Mouse (Mus musculus): ENCODE measurements around the gene Rap2b.

Rap2b gene

GRCm38 (mm10) chr3:61376001-61376400 is 14.6 kb downstream of the Rap2b start:
- DNase-seq (ENCODE audit: low read depth in 1 of 2, low spot score in 2 of 2) = no peak

DNA sequence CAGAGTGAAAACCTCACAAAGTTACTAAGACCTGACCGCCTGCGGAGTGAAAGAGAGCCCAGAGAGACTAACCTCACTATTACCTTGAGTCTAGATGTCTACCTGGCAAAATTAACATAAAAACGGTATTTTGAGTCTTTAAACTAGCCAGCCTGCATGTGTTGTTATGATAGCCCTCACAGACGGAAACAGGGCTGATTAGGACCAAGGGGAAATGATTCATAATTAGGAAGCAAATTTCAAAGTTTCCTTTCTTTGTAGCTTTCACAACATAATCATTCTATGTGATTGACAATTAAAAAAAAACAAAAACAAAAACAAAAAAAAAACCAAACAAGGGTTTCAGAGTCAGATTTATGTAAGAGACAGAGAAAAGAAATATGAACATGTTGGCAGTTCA is 24.9 kb downstream of the Rap2b start:
- DNase-seq (ENCODE audit: low read depth in 1 of 2, low spot score in 2 of 2) = no peak

- no peak for DNase-seq (ENCODE audit: low read depth in 1 of 2, low spot score in 2 of 2)
These were observed 30.1 kb downstream of the Rap2b start for GRCm38 (mm10) chr3:61391564-61391963.

- no peak for DNase-seq (ENCODE audit: low read depth in 1 of 2, low spot score in 2 of 2)
These were observed 31.4 kb downstream of the Rap2b start for GRCm38 (mm10) chr3:61392881-61393280.

DNA sequence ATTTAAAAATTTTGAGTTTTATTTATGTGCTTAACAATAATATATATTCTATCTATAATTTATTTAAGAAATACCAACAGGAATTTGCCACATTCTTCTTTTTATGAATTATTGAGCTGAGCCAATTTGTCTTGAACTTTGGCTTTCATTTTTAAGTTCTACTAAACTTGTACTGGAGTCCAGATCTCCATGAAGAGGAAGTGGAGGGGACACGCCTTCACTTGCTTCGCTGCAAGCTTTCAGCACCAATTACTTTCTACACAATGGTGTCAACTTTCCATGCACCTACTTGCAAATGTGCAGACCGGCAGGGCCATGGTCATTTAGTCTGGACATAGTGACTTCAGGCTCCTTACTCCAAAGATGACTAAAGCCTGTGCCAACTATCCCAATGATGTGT is 32.1 kb downstream of the Rap2b start:
- DNase-seq (ENCODE audit: low read depth in 1 of 2, low spot score in 2 of 2) = no peak

DNA sequence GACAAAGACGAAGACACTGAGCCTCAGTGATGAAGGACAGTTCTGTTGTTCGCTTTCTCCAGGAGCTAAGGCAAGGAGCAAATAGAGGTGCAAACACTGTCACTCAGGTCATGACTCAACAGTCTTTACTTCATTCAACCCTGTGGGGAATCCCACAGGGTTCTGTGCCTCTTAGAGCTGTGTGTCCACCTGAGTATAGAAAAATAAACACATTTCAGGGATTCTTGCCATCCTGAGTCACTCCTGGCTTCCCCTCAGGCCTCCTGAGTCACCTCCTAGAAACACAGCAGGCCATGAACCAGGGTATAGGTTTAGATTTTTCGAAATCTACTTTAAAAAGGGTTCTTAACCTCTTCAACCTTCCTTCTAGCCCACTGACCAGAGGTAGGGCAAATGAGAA is 33.9 kb downstream of the Rap2b start:
- no peak for DNase-seq (ENCODE audit: low read depth in 1 of 2, low spot score in 2 of 2)

GRCm38 (mm10) chr3:61396728-61397127 is 35.3 kb downstream of the Rap2b start:
- no peak for DNase-seq (ENCODE audit: low read depth in 1 of 2, low spot score in 2 of 2)

DNA sequence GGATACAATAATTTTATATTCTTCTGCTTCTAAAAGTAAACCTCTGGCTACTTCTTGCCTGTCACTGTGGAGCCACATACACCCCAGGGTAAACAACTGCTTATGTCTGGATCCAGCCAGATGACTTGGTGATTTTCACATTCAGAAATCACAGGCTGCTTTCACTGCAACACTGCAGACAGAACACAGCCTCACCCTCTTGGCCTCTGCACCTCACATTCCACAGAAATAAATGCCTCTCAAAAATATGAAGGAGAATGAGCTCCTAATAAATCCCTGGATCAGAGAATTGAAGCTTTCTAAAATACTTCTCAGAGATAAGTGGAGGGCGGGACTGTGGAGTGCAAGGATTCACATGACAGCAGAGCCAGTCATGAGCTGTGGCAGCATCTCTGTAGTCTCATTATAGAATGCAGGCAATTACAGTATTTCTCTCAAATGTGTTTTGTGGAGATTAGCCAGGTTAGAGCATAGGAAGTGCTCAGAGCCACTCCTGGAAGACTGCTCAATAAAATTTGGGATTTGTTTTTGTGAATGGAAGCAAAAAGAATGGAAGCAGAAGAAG is 39.5 kb downstream of the Rap2b start:
- no peak for DNase-seq (ENCODE audit: low read depth in 1 of 2, low spot score in 2 of 2)

GRCm38 (mm10) chr3:61406921-61407320 is 45.5 kb downstream of the Rap2b start:
- DNase-seq (ENCODE audit: low read depth in 1 of 2, low spot score in 2 of 2) = peak in 1 of 2 experiments; percentile 8

GRCm38 (mm10) chr3:61409683-61410082 is 48.2 kb downstream of the Rap2b start:
- DNase-seq (ENCODE audit: low read depth in 1 of 2, low spot score in 2 of 2) = peak; percentile 49 to 71

DNA sequence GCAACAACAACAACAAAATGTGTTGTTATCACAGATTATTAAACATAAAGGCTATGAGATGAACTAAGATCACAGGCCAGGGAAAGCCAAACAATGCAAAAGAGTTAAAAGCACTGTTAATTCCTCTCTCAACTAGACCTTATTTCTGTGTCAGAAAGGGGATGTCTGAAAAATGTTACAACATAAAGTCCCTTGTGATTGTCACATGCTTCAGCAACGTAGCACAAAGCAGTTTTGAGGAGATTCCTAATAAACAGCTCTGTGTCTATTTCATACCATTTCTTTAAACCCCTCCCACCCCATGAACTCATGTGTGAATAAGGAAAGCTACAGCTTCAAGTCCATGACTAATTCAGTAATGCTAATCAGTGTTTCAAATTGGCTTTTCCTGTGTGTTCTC is 54.4 kb downstream of the Rap2b start:
- DNase-seq (ENCODE audit: low read depth in 1 of 2, low spot score in 2 of 2) = peak in 1 of 2 experiments; percentile 22

Measured in monocyte, adult 2 months (primary cell).